Mouse (Mus musculus) spleen, postnatal 0 days (tissue): Measurements from ENCODE around the gene Gm5580. TPM values are rescaled to one million over a fixed set of nuclear protein-coding genes. Genes with fewer than 3 reads are reported as not detected.

Source experiments
- polyA plus RNA-seq: library from polyadenylated mRNA; unstranded; fragments of >200 nt; fragmentation: Nextera tagmentation; extraction: Ambion mirVana; gene quantifications from 2 replicates; pipeline ENCODE4 v1.2.1, GENCODE M21; 2015

Gm5580 gene
- polyA plus RNA-seq, result 0.44 and 0.46 TPM in 2 replicates

DNA sequence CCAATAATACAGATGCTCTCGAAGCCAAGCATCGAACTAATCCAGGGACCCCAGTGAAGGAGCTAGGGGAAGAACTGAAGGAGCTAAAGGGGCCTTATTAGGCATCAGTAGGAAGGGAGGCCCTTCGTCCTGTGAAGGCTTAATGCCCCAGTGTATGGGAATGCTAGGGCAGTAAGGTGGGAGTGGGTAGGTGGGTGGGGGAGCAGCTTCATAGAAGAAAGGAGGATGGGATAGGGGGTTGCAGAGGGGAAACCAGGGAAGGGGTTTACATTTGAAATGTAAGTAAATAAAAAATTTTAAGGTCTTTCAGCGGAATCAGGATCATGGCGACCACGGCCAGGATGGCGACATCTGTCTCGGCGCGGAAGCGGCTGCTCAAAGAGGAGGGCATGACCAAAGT, at the start of gene Gm5580:
TSS of gene Gm5580 (plus strand) at position 301 of the 400 bp plus-strand sequence.

DNA sequence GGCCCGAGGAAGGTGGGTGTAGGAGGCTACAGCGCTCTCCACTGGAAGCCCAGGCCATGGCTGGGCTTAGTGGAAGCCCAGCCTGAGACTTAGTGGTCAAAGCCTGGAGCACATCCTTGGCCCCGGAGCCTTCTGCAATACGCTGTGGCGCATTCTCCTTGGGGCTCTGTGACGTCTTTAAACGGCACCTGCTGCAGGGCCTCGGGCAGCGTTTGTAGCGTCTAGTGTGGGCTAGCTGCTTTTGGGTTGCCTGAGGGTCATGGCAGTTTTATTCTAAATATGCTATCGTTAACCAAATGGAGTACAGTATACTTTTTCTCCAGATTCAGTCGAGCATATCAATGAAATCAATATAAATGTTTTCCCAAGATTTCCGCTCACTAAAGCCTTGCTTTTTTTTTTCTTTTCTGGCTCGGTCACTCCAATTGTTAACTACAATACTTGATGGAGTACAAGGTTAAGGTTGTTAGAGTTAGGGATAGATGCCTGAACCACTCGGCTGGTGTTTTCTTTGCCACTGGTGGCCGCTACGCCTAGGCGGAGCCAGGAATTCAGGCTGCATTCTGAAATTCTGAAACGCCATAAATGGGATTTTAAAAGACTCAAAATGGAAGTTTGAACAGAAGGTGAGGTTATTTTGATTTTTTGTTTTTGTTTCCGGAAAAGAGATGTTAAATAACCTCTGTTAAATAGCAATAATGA, 44.5 kb upstream of the Gm5580 start, which contains the start of gene Olfr212:
TSS of gene Olfr212 (plus strand) at position 215 of the 702 bp plus-strand sequence.

DNA sequence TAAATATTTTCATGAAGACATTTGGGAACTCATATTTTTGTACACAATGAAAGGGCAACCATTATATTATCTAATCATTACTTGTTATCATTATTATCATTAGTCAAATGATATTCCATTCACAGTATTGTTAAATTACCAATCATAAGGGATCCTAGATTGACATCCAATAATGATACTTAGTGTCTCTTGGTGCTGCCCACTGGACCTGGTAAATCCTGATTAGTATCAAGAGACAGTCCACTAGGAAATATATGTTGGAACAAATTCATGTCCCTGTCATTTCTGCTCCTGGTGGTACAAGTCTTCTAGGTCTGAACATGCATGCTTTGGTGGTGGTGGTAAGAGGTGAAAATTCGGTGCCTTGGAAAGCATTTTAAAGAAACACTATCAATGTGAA, 12.8 kb upstream of the Gm5580 start, which contains the start of gene Olfr213:
TSS of gene Olfr213 (plus strand) at position 301 of the 400 bp plus-strand sequence.

DNA sequence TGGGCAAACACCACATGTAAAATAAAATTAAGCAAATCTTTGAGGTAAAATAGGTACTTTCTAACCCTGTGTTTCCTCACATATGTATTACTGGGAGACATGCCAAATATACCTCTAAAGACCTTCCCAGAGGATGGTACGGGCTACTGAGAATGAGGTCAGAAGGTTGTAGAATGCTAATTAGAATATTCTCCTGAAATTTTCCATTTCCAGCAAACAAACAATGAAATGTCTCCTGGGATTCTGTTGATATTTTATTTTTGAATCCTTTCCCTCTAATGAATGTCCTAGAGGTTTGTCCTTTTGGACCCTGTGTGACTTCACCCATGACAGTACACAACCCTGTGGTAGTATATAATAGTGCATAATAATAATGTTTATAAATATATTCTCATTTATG, 3.0 kb downstream of the Gm5580 start, which contains the start of gene Olfr214:
TSS of gene Olfr214 (plus strand) at position 301 of the 400 bp plus-strand sequence.

DNA sequence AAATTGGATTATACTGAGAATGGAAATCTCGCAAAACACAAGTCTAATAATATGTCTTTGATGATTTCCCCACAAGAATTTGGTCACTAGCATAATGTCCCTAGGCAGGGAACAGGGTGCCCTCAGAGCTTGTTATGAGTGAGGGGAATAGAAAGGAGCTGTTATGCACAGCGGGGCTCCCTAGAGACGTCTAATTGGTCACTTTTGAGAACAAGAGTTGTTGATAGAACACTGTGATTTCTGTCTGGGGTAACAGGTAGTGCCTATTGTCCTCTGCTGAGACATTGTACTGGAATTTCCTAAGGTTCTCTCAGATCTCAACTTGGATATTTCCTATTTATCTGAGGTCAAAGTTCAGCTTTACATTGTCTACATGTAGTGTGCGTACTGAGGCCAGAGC, 33.2 kb downstream of the Gm5580 start, which contains the start of gene Olfr215:
TSS of gene Olfr215 (minus strand) at position 101 of the 400 bp plus-strand sequence.

Other genes with a start within 250 kb of the Gm5580 start
- gene March8, start 213.1 kb upstream of the Gm5580 start, polyA plus RNA-seq, result 71.9 and 76.1 TPM in 2 replicates
- 14.9 and 20.7 TPM in 2 replicates for gene Alox5, start 90.0 kb upstream of the Gm5580 start, polyA plus RNA-seq
- not detected in 2 replicates for gene Olfr211, start 62.0 kb upstream of the Gm5580 start, polyA plus RNA-seq
- gene Olfr212, start 44.6 kb upstream of the Gm5580 start, polyA plus RNA-seq, result not detected in 2 replicates
- not detected in 2 replicates for gene Olfr213, start 12.7 kb upstream of the Gm5580 start, polyA plus RNA-seq
- not detected in 2 replicates for gene Olfr214, start 3.1 kb downstream of the Gm5580 start, polyA plus RNA-seq
- gene Olfr215, start 33.1 kb downstream of the Gm5580 start, polyA plus RNA-seq, result not detected in 2 replicates
- gene Zfp422, start 77.9 kb downstream of the Gm5580 start, polyA plus RNA-seq, result 26.8 and 37.4 TPM in 2 replicates
- gene Depp1, start 99.5 kb downstream of the Gm5580 start, polyA plus RNA-seq, result 6.7 and 7.2 TPM in 2 replicates
- 9.6 and 12.2 TPM in 2 replicates for gene Rassf4, start 122.8 kb downstream of the Gm5580 start, polyA plus RNA-seq
- 0.02 and 0.04 TPM in 2 replicates for gene Tmem72, start 165.8 kb downstream of the Gm5580 start, polyA plus RNA-seq